Mouse (Mus musculus) small intestine, adult 2 months (tissue): ENCODE results near the gene St6galnac3.
"Not testable (repeated sequence)": the region's sequence is repeated elsewhere in the genome, so short reads cannot be mapped to it uniquely, and the experiment has no call there.

Experiments used
- CTCF ChIP-seq: fragments of 200-500 bp; IDR thresholded peaks from 2 replicates; pipeline ENCODE4 v1.5.1; 2012; ENCODE audit warnings: low read depth, mild to moderate bottlenecking, control low read depth, inconsistent platforms, low read length, moderate library complexity, mixed read lengths; ENCODE audit not compliant: insufficient replicate concordance, insufficient read length; ENCODE audit errors: extremely low read depth
- POLR2A ChIP-seq: fragments of 200-500 bp; IDR thresholded peaks from 2 replicates; pipeline ENCODE4 v1.6.1; 2012; ENCODE audit warnings: low read depth, mild to moderate bottlenecking, control low read depth, inconsistent platforms, low read length, moderate library complexity

- not testable (repeated sequence) for TF ChIP-seq CTCF, POLR2A
Measured at GRCm38 (mm10) chr3:153755785-153756326, 30.9 kb upstream of the St6galnac3 start.
